Mouse (Mus musculus) MN1 (cell line): Measurements from ENCODE around the gene Exosc10.

ENCODE experiments used
- DNase-seq: peaks from one replicate; pipeline ENCODE4 v3.0.0-alpha.2; 2016; ENCODE audit warnings: low spot score

The Exosc10 gene

GRCm38 (mm10) chr4:148558297-148559000, at the start of gene Exosc10:
Exosc10 (plus strand) TSS chr4:148558429.
- peak; percentile 90 for DNase-seq

GRCm38 (mm10) chr4:148509450-148510084, 48.7 kb upstream of the Exosc10 start:
- DNase-seq: no peak

- DNase-seq: no peak
Measured at GRCm38 (mm10) chr4:148510691-148511090, 47.5 kb upstream of the Exosc10 start.

GRCm38 (mm10) chr4:148511334-148511733, 46.9 kb upstream of the Exosc10 start:
- DNase-seq: no peak

- peak; percentile 74 for DNase-seq
Measured at GRCm38 (mm10) chr4:148513021-148513559, 45.1 kb upstream of the Exosc10 start.

- DNase-seq: no peak
Measured at GRCm38 (mm10) chr4:148515313-148515712, 42.9 kb upstream of the Exosc10 start.

- no peak for DNase-seq
Measured at GRCm38 (mm10) chr4:148517809-148518208, 40.4 kb upstream of the Exosc10 start.

- DNase-seq: no peak
Measured at GRCm38 (mm10) chr4:148518235-148518795, 39.9 kb upstream of the Exosc10 start.

GRCm38 (mm10) chr4:148523538-148523937, 34.7 kb upstream of the Exosc10 start:
- peak; percentile 90 for DNase-seq

- DNase-seq: no peak
Measured at GRCm38 (mm10) chr4:148527158-148527910, 30.9 kb upstream of the Exosc10 start.

- no peak for DNase-seq
Measured at GRCm38 (mm10) chr4:148530351-148530750, 27.9 kb upstream of the Exosc10 start.

GRCm38 (mm10) chr4:148530778-148531177, 27.5 kb upstream of the Exosc10 start:
- DNase-seq: no peak

GRCm38 (mm10) chr4:148531341-148531740, 26.9 kb upstream of the Exosc10 start:
- DNase-seq: no peak

- DNase-seq: no peak
Measured at GRCm38 (mm10) chr4:148532516-148532915, 25.7 kb upstream of the Exosc10 start.

GRCm38 (mm10) chr4:148533613-148534328, 24.5 kb upstream of the Exosc10 start:
- DNase-seq: peak; percentile 82

- DNase-seq: no peak
Measured at GRCm38 (mm10) chr4:148535876-148536275, 22.4 kb upstream of the Exosc10 start.

GRCm38 (mm10) chr4:148549106-148549505, 9.1 kb upstream of the Exosc10 start:
- DNase-seq: no peak

- no peak for DNase-seq
Measured at GRCm38 (mm10) chr4:148557766-148558165, 463 bp upstream of the Exosc10 start.

GRCm38 (mm10) chr4:148562676-148563075, 4.4 kb downstream of the Exosc10 start:
- DNase-seq: no peak

- DNase-seq: no peak
Measured at GRCm38 (mm10) chr4:148563595-148563994, 5.4 kb downstream of the Exosc10 start.

GRCm38 (mm10) chr4:148570138-148570537, 11.9 kb downstream of the Exosc10 start:
- no peak for DNase-seq
